Mouse (Mus musculus) liver, embryonic 13.5 days (tissue): Measurements from ENCODE around the gene Ephb6. TPM values are rescaled to one million over a fixed set of nuclear protein-coding genes. Genes with fewer than 3 reads are reported as not detected.
"Not testable (repeated sequence)": the region's sequence is repeated elsewhere in the genome, so short reads cannot be mapped to it uniquely, and the experiment has no call there.

Source experiments
- ATAC-seq: fragments of 200-750 bp; cut with Nextera tagmentation; 2 replicates; pipeline ENCODE4 v1.8.0; 2017; ENCODE audit warnings: low read depth, mild to moderate bottlenecking, moderate number of reproducible peaks, moderate library complexity
- DNase-seq: peaks from one replicate; pipeline ENCODE4 v3.0.0; 2022
- H3K27ac ChIP-seq: fragments of 300-500 bp; sonication (generic); 2 replicates; pipeline ENCODE4 v1.5.1; 2015; ENCODE audit warnings: moderate library complexity, mild to moderate bottlenecking, inconsistent platforms
- H3K27me3 ChIP-seq: fragments of 300-500 bp; sonication (generic); 2 replicates; pipeline ENCODE4 v1.6.1; 2015; ENCODE audit warnings: mild to moderate bottlenecking, inconsistent platforms
- H3K36me3 ChIP-seq: fragments of 300-500 bp; sonication (generic); 2 replicates; pipeline ENCODE4 v1.6.1; 2015; ENCODE audit warnings: mild to moderate bottlenecking, inconsistent platforms
- H3K4me1 ChIP-seq: fragments of 300-500 bp; sonication (generic); replicated peaks from 2 replicates; pipeline ENCODE4 v1.6.1; 2015; ENCODE audit warnings: inconsistent platforms
- H3K4me2 ChIP-seq: fragments of 300-500 bp; sonication (generic); 2 replicates; pipeline ENCODE4 v1.6.1; 2015; ENCODE audit warnings: inconsistent platforms, mild to moderate bottlenecking, moderate library complexity
- H3K4me3 ChIP-seq: fragments of 300-500 bp; sonication (generic); replicated peaks from 2 replicates; pipeline ENCODE4 v1.5.1; 2015; ENCODE audit warnings: mild to moderate bottlenecking, inconsistent platforms
- H3K9ac ChIP-seq: fragments of 300-500 bp; sonication (generic); 2 replicates; pipeline ENCODE4 v1.6.1; 2015; ENCODE audit warnings: mild to moderate bottlenecking, inconsistent platforms
- H3K9me3 ChIP-seq: fragments of 300-500 bp; sonication (generic); replicated peaks from 2 replicates; pipeline ENCODE4 v1.6.1; 2016; ENCODE audit warnings: inconsistent platforms
- WGBS: fragments of 180-500 bp; shearing (Covaris S2); methylation state at CpG from one replicate; pipeline ENCODE4 v1.1.7; 2015; ENCODE audit not compliant: insufficient replicate concordance; 5-methylcytosine and 5-hydroxymethylcytosine counted together
- polyA plus RNA-seq: library from polyadenylated mRNA; unstranded; fragments of >200 nt; fragmentation: Nextera tagmentation; extraction: Ambion mirVana; gene quantifications from 2 replicates; pipeline ENCODE4 v1.2.1, GENCODE M21; 2015

The Ephb6 gene
- polyA plus RNA-seq: 1.1 and 1.7 TPM in 2 replicates

GRCm38 (mm10) chr6:41605061-41605793, at the start of gene Ephb6:
Gene Ephb6, plus strand, starts transcription at chr6:41605482.
- ATAC-seq (peak; percentile 93), DNase-seq (peak; percentile 43)
- Histone ChIP-seq H3K9me3 (no peaks in the 10 kb centered on the region), H3K27me3 (peaks cover 30% of the 10 kb centered on the region), H3K4me1 (peaks cover 10% of the 10 kb centered on the region), H3K9ac (peak within 1 kb of the TSS; percentile 61), H3K27ac (no peak within 1 kb of the TSS), H3K36me3 (no peaks in the 10 kb centered on the region), H3K4me3 (peak within 1 kb of the TSS; percentile 66), H3K4me2 (peak within 1 kb of the TSS; percentile 77)
- WGBS: under 1% methylated on average over 67 of the region's 68 CpGs

- ATAC-seq (no peak), DNase-seq (no peak)
- Histone ChIP-seq H3K27me3 (no peaks in the 10 kb centered on the region), H3K36me3 (no peaks in the 10 kb centered on the region), H3K9me3 (no peaks in the 10 kb centered on the region), H3K27ac (no peak overlapping the region), H3K4me1 (peaks cover 11% of the 10 kb centered on the region), H3K4me3 (no peak overlapping the region), H3K4me2 (no peak overlapping the region), H3K9ac (no peak overlapping the region)
Observed at GRCm38 (mm10) chr6:41556389-41556788, 48.9 kb upstream of the Ephb6 start.

- peak; percentile 82; the same call in 1 of the 2 replicates for ATAC-seq
- Histone ChIP-seq H3K27ac (no peak overlapping the region), H3K9ac (no peak overlapping the region), H3K36me3 (no peaks in the 10 kb centered on the region), H3K4me3 (no peak overlapping the region), H3K9me3 (no peaks in the 10 kb centered on the region), H3K4me1 (peaks cover 11% of the 10 kb centered on the region), H3K4me2 (no peak overlapping the region), H3K27me3 (no peaks in the 10 kb centered on the region)
- WGBS: 43% methylated on average over 5 of the region's 5 CpGs
- no peak for DNase-seq
Observed at GRCm38 (mm10) chr6:41557468-41557867, 47.8 kb upstream of the Ephb6 start.

GRCm38 (mm10) chr6:41558271-41558670, 47.0 kb upstream of the Ephb6 start:
- H3K9ac ChIP-seq: no peak overlapping the region
- ATAC-seq (no peak; the same call in 1 of the 2 replicates), DNase-seq (no peak)
- no peaks in the 10 kb centered on the region for H3K9me3 ChIP-seq
- H3K4me3 ChIP-seq: no peak overlapping the region
- no peaks in the 10 kb centered on the region for H3K27me3 ChIP-seq
- H3K27ac ChIP-seq: no peak overlapping the region
- H3K36me3 ChIP-seq: no peaks in the 10 kb centered on the region
- 40% methylated on average over 2 of the region's 2 CpGs for WGBS
- peaks cover 11% of the 10 kb centered on the region for H3K4me1 ChIP-seq
- H3K4me2 ChIP-seq: no peak overlapping the region

- no peak for ATAC-seq
- H3K4me1 ChIP-seq: peaks cover 11% of the 10 kb centered on the region
- H3K4me3 ChIP-seq: no peak overlapping the region
- H3K9me3 ChIP-seq: no peaks in the 10 kb centered on the region
- H3K36me3 ChIP-seq: no peaks in the 10 kb centered on the region
- H3K4me2 ChIP-seq: no peak overlapping the region
- no peak overlapping the region for H3K27ac ChIP-seq
- DNase-seq: no peak
- no peaks in the 10 kb centered on the region for H3K27me3 ChIP-seq
- WGBS: 55% methylated on average over 3 of the region's 3 CpGs
- no peak overlapping the region for H3K9ac ChIP-seq
Observed at GRCm38 (mm10) chr6:41559331-41559730, 46.0 kb upstream of the Ephb6 start.

GRCm38 (mm10) chr6:41560273-41560672, 45.0 kb upstream of the Ephb6 start:
- H3K4me3 ChIP-seq: no peak overlapping the region
- no peaks in the 10 kb centered on the region for H3K36me3 ChIP-seq
- 69% methylated on average over 2 of the region's 2 CpGs for WGBS
- H3K4me2 ChIP-seq: no peak overlapping the region
- peaks cover 11% of the 10 kb centered on the region for H3K4me1 ChIP-seq
- H3K27ac ChIP-seq: no peak overlapping the region
- ATAC-seq (no peak), DNase-seq (no peak)
- H3K9me3 ChIP-seq: no peaks in the 10 kb centered on the region
- H3K27me3 ChIP-seq: no peaks in the 10 kb centered on the region
- H3K9ac ChIP-seq: no peak overlapping the region

- no peak overlapping the region for H3K9ac ChIP-seq
- H3K4me2 ChIP-seq: peak overlapping the region; percentile 44
- H3K9me3 ChIP-seq: no peaks in the 10 kb centered on the region
- DNase-seq (no peak), ATAC-seq (no peak)
- no peaks in the 10 kb centered on the region for H3K27me3 ChIP-seq
- no peak overlapping the region for H3K27ac ChIP-seq
- WGBS: 67% methylated on average over 4 of the region's 4 CpGs
- no peaks in the 10 kb centered on the region for H3K36me3 ChIP-seq
- H3K4me3 ChIP-seq: peak overlapping the region; percentile 42
- peaks cover 6% of the 10 kb centered on the region for H3K4me1 ChIP-seq
Observed at GRCm38 (mm10) chr6:41562598-41562997, 42.7 kb upstream of the Ephb6 start.

GRCm38 (mm10) chr6:41563104-41563951, 42.0 kb upstream of the Ephb6 start:
- 48% methylated on average over 5 of the region's 23 CpGs for WGBS
- not testable (repeated sequence) for DNase-seq, H3K4me2 ChIP-seq, H3K4me1 ChIP-seq, H3K9me3 ChIP-seq, H3K27me3 ChIP-seq, H3K36me3 ChIP-seq, H3K27ac ChIP-seq, H3K9ac ChIP-seq
- 0 out of 2 replicates have a peak, but pooled peaks have one; percentile 34 for ATAC-seq
- H3K4me3 ChIP-seq: peak overlapping the region; percentile 42

GRCm38 (mm10) chr6:41565261-41565660, 40.0 kb upstream of the Ephb6 start:
- ATAC-seq: no peak
- WGBS: 67% methylated on average over 1 of the region's 1 CpGs

GRCm38 (mm10) chr6:41566965-41567364, 38.3 kb upstream of the Ephb6 start:
- 78% methylated on average over 4 of the region's 4 CpGs for WGBS
- Histone ChIP-seq H3K4me1 (no peaks in the 10 kb centered on the region; the same call in 1 of the 2 replicates), H3K27me3 (no peaks in the 10 kb centered on the region), H3K27ac (no peak overlapping the region), H3K4me3 (no peak overlapping the region), H3K9me3 (no peaks in the 10 kb centered on the region), H3K4me2 (no peak overlapping the region), H3K36me3 (no peaks in the 10 kb centered on the region), H3K9ac (no peak overlapping the region)
- no peak for DNase-seq
- no peak for ATAC-seq

More at GRCm38 (mm10) chr6:41565261-41565660, 40.0 kb upstream of the Ephb6 start:
- Histone ChIP-seq H3K4me1 (no peaks in the 10 kb centered on the region; the same call in 1 of the 2 replicates), H3K4me2 (no peak overlapping the region), H3K9me3 (no peaks in the 10 kb centered on the region), H3K36me3 (no peaks in the 10 kb centered on the region), H3K27me3 (no peaks in the 10 kb centered on the region), H3K27ac (no peak overlapping the region), H3K9ac (no peak overlapping the region), H3K4me3 (no peak overlapping the region)
- no peak for DNase-seq

GRCm38 (mm10) chr6:41569078-41569477, 36.2 kb upstream of the Ephb6 start:
- Histone ChIP-seq H3K4me3 (no peak overlapping the region), H3K36me3 (no peaks in the 10 kb centered on the region), H3K9me3 (no peaks in the 10 kb centered on the region), H3K27ac (no peak overlapping the region), H3K27me3 (no peaks in the 10 kb centered on the region), H3K4me2 (no peak overlapping the region), H3K4me1 (no peaks in the 10 kb centered on the region), H3K9ac (no peak overlapping the region)
- DNase-seq (no peak), ATAC-seq (no peak)
- WGBS: 65% methylated on average over 3 of the region's 3 CpGs
